Mouse (Mus musculus): ENCODE data around the gene Tspan1.

The Tspan1 gene

GRCm38 (mm10) chr4:116165708-116166407 lies 1.5 kb downstream of the Tspan1 start:
- no peak for DNase-seq (ENCODE audit: low spot score in 2 of 2)

DNA sequence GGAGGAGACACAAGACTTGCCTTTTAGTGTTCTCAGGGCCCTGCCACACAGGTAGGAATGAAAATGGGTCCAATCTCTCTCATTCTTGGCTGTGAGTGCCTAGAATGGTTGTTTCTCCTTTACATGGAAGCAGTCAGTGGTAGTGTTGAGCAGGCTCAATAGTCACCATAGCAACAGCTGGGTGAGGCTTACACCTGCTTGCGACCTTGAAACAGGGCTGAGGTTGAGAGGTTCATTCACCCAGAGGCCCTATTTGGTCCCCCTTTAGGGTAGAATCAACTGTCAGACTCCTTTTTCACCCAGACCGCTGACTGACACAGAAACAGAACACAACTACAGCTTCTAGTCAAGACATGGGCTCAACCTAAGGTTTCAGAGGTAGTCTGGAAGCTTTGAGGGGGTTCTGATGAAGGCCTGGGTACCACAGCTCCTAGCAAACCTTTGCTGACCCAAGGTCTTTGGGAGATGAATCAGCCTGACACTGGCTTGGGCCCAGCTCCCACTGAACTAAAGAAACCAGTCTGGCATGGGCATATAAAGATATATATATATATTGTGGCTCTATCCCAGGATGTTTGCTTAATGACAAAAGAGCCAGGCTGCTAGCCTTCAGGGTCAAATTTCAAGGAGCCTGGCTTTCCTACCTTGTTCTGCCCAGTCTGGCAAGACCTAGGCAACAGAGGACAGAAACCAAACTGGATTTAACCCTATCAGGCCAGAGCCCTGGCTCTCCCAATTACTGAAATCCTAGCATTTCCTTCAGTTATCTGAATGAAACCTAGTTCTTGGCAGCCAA lies 2.4 kb downstream of the Tspan1 start:
- no peak for DNase-seq (ENCODE audit: low spot score in 2 of 2)

- no peak for DNase-seq (ENCODE audit: low spot score in 2 of 2)
Observed at GRCm38 (mm10) chr4:116162142-116162541, 5.3 kb downstream of the Tspan1 start.

- DNase-seq (ENCODE audit: low spot score in 2 of 2), result no peak
Observed at GRCm38 (mm10) chr4:116160769-116161168, 6.6 kb downstream of the Tspan1 start.

- DNase-seq (ENCODE audit: low spot score in 2 of 2), result peak in 1 of 2 experiments; percentile 51
Observed at GRCm38 (mm10) chr4:116159912-116160311, 7.5 kb downstream of the Tspan1 start.

GRCm38 (mm10) chr4:116157882-116158281 lies 9.5 kb downstream of the Tspan1 start:
- DNase-seq (ENCODE audit: low spot score in 2 of 2), result no peak

DNA sequence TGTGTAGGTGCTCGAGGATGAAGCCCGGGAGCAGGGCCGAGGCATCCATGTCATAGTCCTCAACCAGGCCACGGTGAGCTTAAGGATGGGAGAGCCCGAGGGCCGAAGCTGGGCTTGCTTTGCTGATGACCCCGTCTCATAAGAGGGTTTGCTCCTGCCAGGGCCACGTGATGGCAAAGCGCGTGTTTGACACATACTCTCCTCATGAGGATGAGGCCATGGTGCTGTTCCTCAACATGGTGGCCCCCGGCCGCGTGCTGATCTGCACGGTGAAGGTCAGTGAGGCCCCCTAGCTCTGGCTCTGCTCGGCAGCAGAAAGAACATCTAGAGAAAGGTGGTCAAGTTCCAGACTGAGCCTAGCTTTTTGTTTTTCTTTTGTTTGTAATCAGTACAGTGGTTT lies 14.7 kb downstream of the Tspan1 start:
- DNase-seq (ENCODE audit: low spot score in 2 of 2), result no peak

DNA sequence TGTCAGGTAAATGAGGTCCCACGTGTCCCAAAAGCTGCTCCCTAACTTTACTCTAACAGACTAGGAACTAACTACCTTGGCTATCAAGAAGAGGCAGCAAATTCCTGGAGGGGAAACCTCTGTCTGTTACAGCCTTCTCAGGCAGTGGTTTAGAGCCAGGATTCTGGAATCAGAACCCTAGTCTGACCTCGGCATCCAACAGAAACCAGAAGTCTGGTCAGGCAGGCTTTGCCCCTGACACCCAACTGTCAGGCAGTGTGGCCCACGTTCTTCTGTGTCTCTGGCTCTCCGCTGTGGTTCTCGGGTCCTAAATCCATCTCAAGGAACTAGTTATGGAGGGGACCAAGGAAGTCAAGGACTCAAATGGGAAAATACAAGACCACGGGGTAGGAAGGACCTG lies 16.2 kb downstream of the Tspan1 start, which contains the start of gene Lurap1:
Gene Lurap1, minus strand, starts transcription at position 101 of the 400 bp plus-strand sequence.
- DNase-seq (ENCODE audit: low spot score in 2 of 2), result no peak

DNA sequence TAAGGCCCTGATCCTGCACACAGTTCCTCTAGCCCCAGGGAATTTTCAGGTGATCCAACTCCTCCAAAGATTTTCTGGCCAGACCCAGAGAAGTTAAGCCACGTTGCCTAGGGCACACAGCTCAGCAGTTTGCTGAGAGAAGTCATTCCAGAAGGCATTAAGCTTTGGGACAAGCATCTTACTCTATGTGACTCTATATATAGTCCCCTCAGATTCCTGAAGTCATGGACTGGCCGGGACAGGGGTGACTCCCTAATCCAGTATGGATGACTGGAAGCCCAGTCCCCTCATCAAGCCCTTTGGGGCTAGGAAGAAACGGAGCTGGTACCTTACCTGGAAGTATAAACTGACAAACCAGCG lies 16.6 kb downstream of the Tspan1 start:
- no peak for DNase-seq (ENCODE audit: low spot score in 2 of 2)

- peak; percentile 66 to 84 for DNase-seq (ENCODE audit: low spot score in 2 of 2)
Observed at GRCm38 (mm10) chr4:116150156-116150861, 17.1 kb downstream of the Tspan1 start.

DNA sequence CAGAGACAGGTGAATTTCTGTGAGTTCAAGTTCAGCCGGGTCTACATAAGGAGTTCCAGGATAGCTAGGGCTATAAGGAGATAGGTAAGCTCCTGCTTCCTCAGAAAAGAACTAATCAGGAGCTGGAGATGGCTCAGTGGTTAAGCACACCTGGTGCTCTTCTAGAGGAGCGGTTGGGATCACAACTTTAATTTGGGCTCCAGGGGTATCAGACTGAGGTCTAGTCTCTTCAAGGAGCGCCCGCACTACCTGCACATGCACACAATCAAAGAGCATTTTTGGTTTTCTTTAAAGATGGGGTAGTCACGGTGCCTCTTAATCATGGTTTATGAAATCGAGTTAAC lies 17.6 kb downstream of the Tspan1 start:
- DNase-seq (ENCODE audit: low spot score in 2 of 2), result no peak

GRCm38 (mm10) chr4:116143891-116144717 lies 23.3 kb downstream of the Tspan1 start:
- DNase-seq (ENCODE audit: low spot score in 2 of 2), result peak; percentile 26 to 62

- DNase-seq (ENCODE audit: low spot score in 2 of 2), result no peak
Observed at GRCm38 (mm10) chr4:116143317-116143811, 24.0 kb downstream of the Tspan1 start.

- DNase-seq (ENCODE audit: low spot score in 2 of 2), result no peak
Observed at GRCm38 (mm10) chr4:116142269-116142668, 25.1 kb downstream of the Tspan1 start.

DNA sequence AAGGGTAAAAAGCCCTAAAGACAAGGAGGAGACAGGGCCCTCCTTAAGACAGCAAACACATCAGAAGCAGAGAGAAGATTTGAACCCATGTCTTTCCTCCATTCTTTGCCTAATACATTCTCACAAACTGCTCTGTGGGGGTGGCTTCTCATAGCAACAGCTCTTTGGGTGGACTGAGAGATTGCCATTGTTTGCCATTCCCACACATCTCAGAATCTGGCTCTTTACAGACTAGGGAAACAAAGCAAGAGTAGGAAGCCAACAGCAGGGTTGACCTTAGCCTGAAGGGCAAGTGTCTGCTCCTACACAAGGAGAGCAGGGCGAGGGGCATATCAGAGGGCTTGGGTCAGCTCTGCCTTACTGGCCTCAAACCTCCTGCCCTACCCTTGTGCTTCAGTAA lies 25.7 kb downstream of the Tspan1 start:
- DNase-seq (ENCODE audit: low spot score in 2 of 2), result no peak

GRCm38 (mm10) chr4:116140801-116141574 lies 26.4 kb downstream of the Tspan1 start:
- no peak for DNase-seq (ENCODE audit: low spot score in 2 of 2)

GRCm38 (mm10) chr4:116137421-116137996 lies 29.9 kb downstream of the Tspan1 start:
- DNase-seq (ENCODE audit: low spot score in 2 of 2), result no peak

DNA sequence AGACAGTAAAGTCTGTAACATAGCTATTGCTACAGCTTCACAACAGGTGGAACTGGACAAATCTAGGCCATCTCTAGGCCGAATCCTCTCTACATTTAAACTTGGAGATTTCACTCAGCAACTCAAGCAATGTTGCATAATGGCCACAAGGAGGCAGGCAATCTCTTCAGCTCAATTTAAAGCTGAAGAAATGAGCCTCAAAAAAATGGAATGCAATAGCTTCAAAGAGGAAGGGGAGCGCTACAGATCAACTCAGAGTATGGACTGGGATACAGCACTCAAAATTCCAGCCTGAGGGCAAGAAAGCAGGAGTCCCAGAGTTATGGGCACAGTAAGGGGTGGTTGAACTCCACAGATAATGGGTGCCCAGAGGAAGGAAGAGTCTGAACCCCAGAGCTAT lies 32.4 kb downstream of the Tspan1 start:
- no peak for DNase-seq (ENCODE audit: low spot score in 2 of 2)

DNA sequence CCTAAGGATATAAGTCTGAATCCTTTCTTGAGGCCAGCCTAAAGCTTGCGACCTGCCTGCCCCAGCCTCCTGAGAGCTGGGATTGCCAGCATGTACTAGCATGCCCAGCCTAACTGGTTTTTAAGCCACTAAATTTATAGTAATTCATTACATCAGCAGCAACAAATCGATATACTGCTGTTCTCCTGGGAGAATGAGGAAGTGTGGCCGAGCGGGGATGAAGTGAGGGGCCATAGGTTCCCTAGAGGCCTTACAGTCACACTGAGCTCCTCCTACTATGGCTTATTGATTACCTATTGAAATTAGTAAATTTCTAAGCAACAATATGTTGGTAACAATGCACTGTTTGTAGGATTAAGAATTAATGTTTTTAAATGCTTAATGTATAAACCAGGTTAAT lies 34.3 kb downstream of the Tspan1 start:
- no peak for DNase-seq (ENCODE audit: low spot score in 2 of 2)

GRCm38 (mm10) chr4:116127956-116128355 lies 39.4 kb downstream of the Tspan1 start:
- DNase-seq (ENCODE audit: low spot score in 2 of 2), result no peak
